Mouse (Mus musculus): ENCODE results near the gene Rflnb.

GRCm38 (mm10) chr11:76000701-76001100, 26.9 kb downstream of the Rflnb start:
- TF ChIP-seq CTCF (conservative IDR thresholded peaks at IDR 0.05; ENCODE audit: low read length) (no peak), POU5F1 (IDR thresholded peaks at IDR 0.05; ENCODE audit: borderline replicate concordance, low read length) (no peak)
